Mouse (Mus musculus): ENCODE data around the gene Unc50. TPM values are rescaled to one million over a fixed set of nuclear protein-coding genes. Genes with fewer than 3 reads are reported as not detected.

The Unc50 gene
- total and polyA plus RNA-seq, 3 experiments: 41.8 to 75.5 (median 58.5) TPM

DNA sequence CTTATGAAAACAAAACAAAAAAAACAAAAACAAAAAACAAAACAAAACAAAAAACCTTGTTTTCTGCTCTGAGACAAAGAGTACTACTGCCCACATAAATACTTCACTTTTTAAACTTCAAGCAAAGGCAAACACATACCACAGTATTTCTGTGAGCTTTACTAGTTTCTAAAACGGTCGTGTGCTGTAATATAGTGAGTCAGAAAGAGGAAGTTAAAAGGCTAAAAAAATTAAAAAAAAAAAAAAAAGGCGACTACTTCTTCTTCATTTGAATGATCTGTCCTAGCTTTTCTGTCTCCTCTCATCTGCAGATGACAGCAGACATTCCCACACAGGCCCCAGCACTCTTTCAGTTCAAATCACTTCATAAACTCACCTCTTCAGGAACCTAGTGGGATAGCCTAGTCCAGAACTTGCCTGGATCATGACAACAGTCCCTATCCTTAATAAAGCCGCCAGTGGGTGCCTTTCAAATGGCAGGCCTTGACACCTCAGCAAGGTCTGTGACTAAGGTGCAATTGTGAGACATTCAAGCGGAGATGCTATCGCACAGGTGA is 44.8 kb downstream of the Unc50 start:
- peaks cover 27% of the 10 kb centered on the region for H3K79me2 ChIP-seq (replicated peaks; ENCODE audit: control insufficient read depth, extremely low read depth, insufficient read depth, poor library complexity, severe bottlenecking)
- dilution Hi-C loops (cut with MboI; ENCODE audit: extremely low pct_ligation_motif_present, extremely low pct_unique_long_range_greater_than_20kb, low sequenced_read_pairs) (no loop called here), in situ Hi-C loops (cut with MboI; ENCODE audit: low pct_ligation_motif_present, low pct_unique_long_range_greater_than_20kb, low sequenced_read_pairs) (loop anchor here (5.0 kb wide), 1 partner anchor 158 kb away; no protein-coding TSS in a partner anchor)
- DNase-seq (ENCODE audit: extremely low read depth): peak; percentile 62
- H3K4me1 ChIP-seq (ENCODE audit: control insufficient read depth in 1 of 2, insufficient read depth in 2 of 2): peaks cover 20 to 81% of the 10 kb centered on the region in 2 experiments
- H3K4me2 ChIP-seq (ENCODE audit: insufficient read depth, low read depth, poor library complexity, severe bottlenecking): peak overlapping the region; percentile 74
- peak overlapping the region; percentile 99 for H3K27ac ChIP-seq (ENCODE audit: insufficient read depth, low read depth)
- peaks cover 3 to 15% of the 10 kb centered on the region in 2 experiments for H3K36me3 ChIP-seq (replicated peaks in 1 of 2; ENCODE audit: control insufficient read depth in 1 of 2, insufficient read depth in 1 of 2, low read length in 1 of 2)
- peak overlapping the region; percentile 71 for H3K9ac ChIP-seq (ENCODE audit: insufficient read depth, low read depth)
- no peaks in the 10 kb centered on the region for H3K27me3 ChIP-seq (replicated peaks)
- H3K9me3 ChIP-seq (replicated peaks; ENCODE audit: low read length): no peaks in the 10 kb centered on the region
- TF ChIP-seq POLR2AphosphoS2 (IDR thresholded peaks at IDR 0.05; ENCODE audit: low read depth, low read length): no peak
- no peak for TF ChIP-seq ELF1 (IDR thresholded peaks at IDR 0.05; ENCODE audit: low read depth, low read length)
- no peak for TF ChIP-seq POLR2A (IDR thresholded peaks at IDR 0.05; ENCODE audit: low read depth, low read length)
- no peak for TF ChIP-seq PAX5 (IDR thresholded peaks at IDR 0.05; ENCODE audit: low read length)
- TF ChIP-seq SMC3 (IDR thresholded peaks at IDR 0.05; ENCODE audit: low read depth, low read length): no peak
- TF ChIP-seq ZC3H11A (IDR thresholded peaks at IDR 0.05; ENCODE audit: low read depth, low read length): no peak
- peak; percentile 93 for TF ChIP-seq EP300 (IDR thresholded peaks at IDR 0.05; ENCODE audit: low read length)
- peak; percentile 96 for TF ChIP-seq MEF2A (IDR thresholded peaks at IDR 0.05; ENCODE audit: borderline replicate concordance, low read depth, low read length)
- no peak; the same call in 1 of the 2 replicates for TF ChIP-seq MXI1 (IDR thresholded peaks at IDR 0.05; ENCODE audit: low read depth, low read length)
- TF ChIP-seq CHD2 (IDR thresholded peaks at IDR 0.05; ENCODE audit: low read length): no peak
- no peak for TF ChIP-seq ZKSCAN1 (IDR thresholded peaks at IDR 0.05; ENCODE audit: borderline replicate concordance, low read depth, low read length)
- TF ChIP-seq NELFE (IDR thresholded peaks at IDR 0.05; ENCODE audit: low read depth, low read length): no peak
- TF ChIP-seq MAFK (IDR thresholded peaks at IDR 0.05; ENCODE audit: insufficient replicate concordance, low read length): 0 out of 2 replicates have a peak, but pooled peaks have one; percentile 39
- TF ChIP-seq IRF4 (IDR thresholded peaks at IDR 0.05; ENCODE audit: low read depth, low read length): peak; percentile 94
- peak; percentile 16; the same call in 1 of the 2 replicates for TF ChIP-seq RCOR1 (conservative IDR thresholded peaks at IDR 0.05; ENCODE audit: low read depth, low read length)
- TF ChIP-seq JUN (IDR thresholded peaks at IDR 0.05; ENCODE audit: insufficient read depth, low read depth, low read length): peak; percentile 90
- TF ChIP-seq UBTF (IDR thresholded peaks at IDR 0.05; ENCODE audit: low read depth, low read length): no peak
- no peak; the same call in 1 of the 2 replicates for TF ChIP-seq CHD1 (IDR thresholded peaks at IDR 0.05; ENCODE audit: low read depth, low read length)
- no peak for TF ChIP-seq HCFC1 (IDR thresholded peaks at IDR 0.05; ENCODE audit: low read depth, low read length)
- no peak; the same call in 1 of the 2 replicates for TF ChIP-seq TCF12 (IDR thresholded peaks at IDR 0.05; ENCODE audit: low read depth, low read length)
- TF ChIP-seq CTCF (conservative IDR thresholded peaks at IDR 0.05 in 1 of 2, IDR thresholded peaks at IDR 0.05 in 1 of 2; ENCODE audit: low read depth in 2 of 2, low read length in 2 of 2): no peak
- TF ChIP-seq USF2 (conservative IDR thresholded peaks at IDR 0.05; ENCODE audit: low read depth, low read length): no peak
- TF ChIP-seq MYC (IDR thresholded peaks at IDR 0.05; ENCODE audit: low read depth, low read length): no peak
- no peak for TF ChIP-seq GABPA (IDR thresholded peaks at IDR 0.05; ENCODE audit: insufficient replicate concordance, low read depth, low read length)
- TF ChIP-seq ZMIZ1 (IDR thresholded peaks at IDR 0.05; ENCODE audit: low read depth, low read length): no peak
- no peak for TF ChIP-seq USF1 (IDR thresholded peaks at IDR 0.05; ENCODE audit: low read depth, low read length)
- peak; percentile 65 for TF ChIP-seq BHLHE40 (IDR thresholded peaks at IDR 0.05; ENCODE audit: low read depth, low read length)
- TF ChIP-seq ZNF384 (IDR thresholded peaks at IDR 0.05; ENCODE audit: low read depth, low read length): peak; percentile 98
- TF ChIP-seq MAZ (IDR thresholded peaks at IDR 0.05; ENCODE audit: low read depth, low read length): no peak
- TF ChIP-seq E2F4 (IDR thresholded peaks at IDR 0.05; ENCODE audit: insufficient replicate concordance, low read depth, low read length): 0 out of 2 replicates have a peak, but pooled peaks have one; percentile 20
- TF ChIP-seq JUND (conservative IDR thresholded peaks at IDR 0.05; ENCODE audit: low read depth, low read length): peak; percentile 89
- TF ChIP-seq KAT2A (IDR thresholded peaks at IDR 0.05; ENCODE audit: insufficient replicate concordance, low read length): no peak
- TF ChIP-seq MAX (IDR thresholded peaks at IDR 0.05; ENCODE audit: low read length): no peak
- 0 out of 2 replicates have a peak, but pooled peaks have one; percentile 40 for TF ChIP-seq TBP (conservative IDR thresholded peaks at IDR 0.05; ENCODE audit: low read depth, low read length)
- no peak for TF ChIP-seq NRF1 (IDR thresholded peaks at IDR 0.05; ENCODE audit: low read depth, low read length)
- TF ChIP-seq ETS1 (conservative IDR thresholded peaks at IDR 0.05; ENCODE audit: low read depth, low read length): peak; percentile 83
- TF ChIP-seq RAD21 (IDR thresholded peaks at IDR 0.05; ENCODE audit: low read depth, low read length): no peak; the same call in none of the 2 replicates
- no peak for TF ChIP-seq SIN3A (IDR thresholded peaks at IDR 0.05; ENCODE audit: low read length)
- H3K4me3 ChIP-seq (replicated peaks in 1 of 3; ENCODE audit: low read depth in 2 of 3, low read length in 2 of 3, poor library complexity in 1 of 3): no peak overlapping the region

Data from CH12.LX (cell line).